Mouse (Mus musculus): ENCODE measurements around the gene Gm20388.

GRCm38 (mm10) chr8:121117186-121117651 is 1206.6 kb downstream of the Gm20388 start:
- no peak for TF ChIP-seq POLR2A (IDR thresholded peaks at IDR 0.05; ENCODE audit: extremely low read depth, insufficient read depth, low read length)
- no peak for TF ChIP-seq CTCF (IDR thresholded peaks at IDR 0.05; ENCODE audit: extremely low read depth, insufficient read depth, low read length)

All from cortical plate, adult 2 months (tissue).